Mouse (Mus musculus): ENCODE results near the gene Ppp1r27.

Ppp1r27 gene

GRCm38 (mm10) chr11:120510375-120511030 lies 40.4 kb downstream of the Ppp1r27 start:
- DNase-seq = no peak

- DNase-seq = no peak
Measured at GRCm38 (mm10) chr11:120509940-120510339, 41.0 kb downstream of the Ppp1r27 start.

GRCm38 (mm10) chr11:120508290-120508870 lies 42.6 kb downstream of the Ppp1r27 start:
- DNase-seq = no peak

- no peak for DNase-seq
Measured at GRCm38 (mm10) chr11:120507611-120508289, 43.2 kb downstream of the Ppp1r27 start.

GRCm38 (mm10) chr11:120506899-120507298 lies 44.0 kb downstream of the Ppp1r27 start:
- DNase-seq = peak; percentile 54

- no peak for DNase-seq
Measured at GRCm38 (mm10) chr11:120505661-120506060, 45.3 kb downstream of the Ppp1r27 start.

GRCm38 (mm10) chr11:120501701-120502100 lies 49.2 kb downstream of the Ppp1r27 start:
- no peak for DNase-seq

GRCm38 (mm10) chr11:120501018-120501417 lies 49.9 kb downstream of the Ppp1r27 start:
- DNase-seq = peak; percentile 43

GRCm38 (mm10) chr11:120500357-120500756 lies 50.6 kb downstream of the Ppp1r27 start:
- DNase-seq = peak; percentile 89

Data from kidney, adult 18-20 months (tissue).